Comparison of ENCODE assay signal across 8 mouse cellular contexts in genomic region chr16:32200256-32201003, GRCm38 (mm10). TPM values are rescaled to one million over a fixed set of nuclear protein-coding genes. Genes with fewer than 3 reads are reported as not detected.
DNase-seq lines count a peak whose midpoint lies in the region; ATAC-seq and TF ChIP-seq lines count a peak whose summit lies in the region.

No protein-coding gene starts in this region.

- no peak for TF ChIP-seq CTCF in gastrocnemius, adult 2 months (IDR thresholded peaks at IDR 0.05)

- H3K4me2 ChIP-seq in midbrain, embryonic 12.5 days (replicated peaks): peak overlapping the region; percentile 2; the same call in 1 of the 2 replicates

- peak; percentile 27 for DNase-seq in gastrocnemius, adult 2 months
- DNase-seq in gastrocnemius, adult 8-10 months (ENCODE audit: low spot score in 2 of 2): no peak
- DNase-seq in embryonic facial prominence, embryonic 10.5 days (ENCODE audit: low spot score): peak; percentile 83
- peak; percentile 28 to 44 for DNase-seq in heart, postnatal 10 days
- peak; percentile 46 to 65 for DNase-seq in kidney, postnatal 36 days
- peak; percentile 60 for DNase-seq in thymus, postnatal 14 days
- DNase-seq in ovary, adult 18-20 months (ENCODE audit: low spot score): no peak

- H3K9me3 ChIP-seq in embryonic facial prominence, embryonic 10.5 days: 0 out of 2 replicates have a peak, but pooled peaks cover 7% of the 10 kb centered on the region
- H3K9me3 ChIP-seq in midbrain, embryonic 12.5 days: peaks cover 4% of the 10 kb centered on the region; the same call in 1 of the 2 replicates

- H3K4me1 ChIP-seq in embryonic facial prominence, embryonic 10.5 days: peaks cover 14% of the 10 kb centered on the region
- H3K4me1 ChIP-seq in midbrain, embryonic 12.5 days: peaks cover 8% of the 10 kb centered on the region

- H3K27me3 ChIP-seq in embryonic facial prominence, embryonic 10.5 days (replicated peaks; ENCODE audit: low read depth, poor library complexity, severe bottlenecking): no peaks in the 10 kb centered on the region
- H3K27me3 ChIP-seq in midbrain, embryonic 12.5 days: no peaks in the 10 kb centered on the region

- no peak for ATAC-seq in midbrain, embryonic 12.5 days (ENCODE audit: low FRiP score, low read depth)

- no peak overlapping the region for H3K9ac ChIP-seq in midbrain, embryonic 12.5 days (replicated peaks)

- WGBS in embryonic facial prominence, embryonic 10.5 days: 34% methylated on average over 21 of the region's 21 CpGs
- 62% methylated on average over 21 of the region's 21 CpGs for WGBS in midbrain, embryonic 12.5 days

- peak overlapping the region; percentile 93 for H3K27ac ChIP-seq in gastrocnemius, adult 2 months
- peak overlapping the region; percentile 75 for H3K27ac ChIP-seq in embryonic facial prominence, embryonic 10.5 days (replicated peaks)
- H3K27ac ChIP-seq in midbrain, embryonic 12.5 days (replicated peaks): 0 out of 2 replicates have a peak overlapping the region, but pooled peaks have one; percentile 36

- peak overlapping the region; percentile 73 for H3K4me3 ChIP-seq in gastrocnemius, adult 2 months
- peak overlapping the region; percentile 41 for H3K4me3 ChIP-seq in embryonic facial prominence, embryonic 10.5 days
- no peak overlapping the region for H3K4me3 ChIP-seq in midbrain, embryonic 12.5 days

- intact Hi-C loops in gastrocnemius, adult 2 months (cut with DNase I): loop anchor here (5.0 kb wide), 2 partner anchors 68 to 83 kb away; no protein-coding TSS in a partner anchor
- intact Hi-C loops in heart, postnatal 10 days (cut with DNase I): loop anchor here (5.0 kb wide), 1 partner anchor 83 kb away; no protein-coding TSS in a partner anchor

- H3K36me3 ChIP-seq in embryonic facial prominence, embryonic 10.5 days (replicated peaks): no peaks in the 10 kb centered on the region
- H3K36me3 ChIP-seq in midbrain, embryonic 12.5 days: no peaks in the 10 kb centered on the region

RNA-seq across cellular contexts. Expression of gene Bex6, which starts 20.8 kb away (rescaled TPM):
- total RNA-seq in gastrocnemius, adult 2 months (2021): not detected
- total RNA-seq in gastrocnemius, adult 8-10 months (2022): not detected
- not detected in 2 replicates for polyA plus RNA-seq in embryonic facial prominence, embryonic 10.5 days (2016; fragmentation: Nextera tagmentation; extraction: Ambion mirVana)
- total RNA-seq in heart, postnatal 10 days (2021): not detected
- polyA plus RNA-seq in midbrain, embryonic 12.5 days (2016; fragmentation: Nextera tagmentation; extraction: Ambion mirVana): not detected in 2 replicates

RNA-seq across cellular contexts. Expression of gene Nrros, which starts 35.0 kb away (rescaled TPM):
- 1 to 10 TPM; 1.6 TPM for total RNA-seq in gastrocnemius, adult 2 months (2021)
- 1 to 10 TPM in 2 of 4 experiments, under 1 TPM in 2; 0.56 to 1.7 (median 1.2) TPM for total RNA-seq in gastrocnemius, adult 8-10 months (2022)
- 7.3 and 8.1 TPM in 2 replicates for polyA plus RNA-seq in embryonic facial prominence, embryonic 10.5 days (2016; fragmentation: Nextera tagmentation; extraction: Ambion mirVana)
- total RNA-seq in heart, postnatal 10 days (2021): 1 to 10 TPM; 5.7 to 6.8 TPM
- polyA plus RNA-seq in midbrain, embryonic 12.5 days (2016; fragmentation: Nextera tagmentation; extraction: Ambion mirVana): 6.9 and 9.9 TPM in 2 replicates

RNA-seq across cellular contexts. Expression of gene Fbxo45, which starts 46.5 kb away (rescaled TPM):
- 10 to 100 TPM; 15.1 to 16.6 TPM for total RNA-seq in gastrocnemius, adult 2 months (2021)
- total RNA-seq in gastrocnemius, adult 8-10 months (2022): 10 to 100 TPM; 15.9 to 20.6 (median 16.7) TPM
- polyA plus RNA-seq in embryonic facial prominence, embryonic 10.5 days (2016; fragmentation: Nextera tagmentation; extraction: Ambion mirVana): 13.8 and 15.4 TPM in 2 replicates
- 10 to 100 TPM; 15.5 to 16.3 TPM for total RNA-seq in heart, postnatal 10 days (2021)
- 21.5 and 26.8 TPM in 2 replicates for polyA plus RNA-seq in midbrain, embryonic 12.5 days (2016; fragmentation: Nextera tagmentation; extraction: Ambion mirVana)

RNA-seq across cellular contexts. Expression of gene Wdr53, which starts 46.6 kb away (rescaled TPM):
- total RNA-seq in gastrocnemius, adult 2 months (2021): 1 to 10 TPM; 6.2 to 7.8 TPM
- total RNA-seq in gastrocnemius, adult 8-10 months (2022): 1 to 10 TPM; 5.5 to 8.0 (median 6.5) TPM
- polyA plus RNA-seq in embryonic facial prominence, embryonic 10.5 days (2016; fragmentation: Nextera tagmentation; extraction: Ambion mirVana): 19.0 and 19.4 TPM in 2 replicates
- total RNA-seq in heart, postnatal 10 days (2021): 1 to 10 TPM; 6.8 to 6.9 TPM
- 14.4 and 16.8 TPM in 2 replicates for polyA plus RNA-seq in midbrain, embryonic 12.5 days (2016; fragmentation: Nextera tagmentation; extraction: Ambion mirVana)

Comparison
In these comparisons a context has a peak if more than half of its experiments do, and no peak if none do; other contexts are left out.
1. DNase-seq: peak in gastrocnemius, adult 2 months (single experiment), embryonic facial prominence, embryonic 10.5 days (single experiment), heart, postnatal 10 days (2 of 2), kidney, postnatal 36 days (2 of 2) and thymus, postnatal 14 days (single experiment); none in gastrocnemius, adult 8-10 months (0 of 2) and ovary, adult 18-20 months (single experiment).
2. H3K27ac ChIP-seq: peak in every context shown above with its lines; median percentile 93 in gastrocnemius, adult 2 months; 75 in embryonic facial prominence, embryonic 10.5 days; 36 in midbrain, embryonic 12.5 days.